Mouse (Mus musculus) limb, embryonic 11.5 days (tissue): ENCODE data around the gene Ptpn23. TPM values are rescaled to one million over a fixed set of nuclear protein-coding genes. Genes with fewer than 3 reads are reported as not detected.

Experiments
- ATAC-seq: fragments of 200-750 bp; cut with Nextera tagmentation; 2 replicates; pipeline ENCODE4 v1.8.0; 2017; ENCODE audit warnings: low read depth; ENCODE audit not compliant: insufficient number of reproducible peaks, low FRiP score, low TSS enrichment
- DNase-seq: peaks from one replicate; pipeline ENCODE4 v3.0.0-alpha.2; 2015; ENCODE audit warnings: low spot score
- H3K27ac ChIP-seq: fragments of 300-500 bp; sonication (generic); replicated peaks from 2 replicates; pipeline ENCODE4 v1.5.1; 2014; ENCODE audit warnings: low read depth, mild to moderate bottlenecking, low read length
- H3K27me3 ChIP-seq: fragments of 300-500 bp; sonication (generic); 2 replicates; pipeline ENCODE4 v1.6.1; 2014; ENCODE audit warnings: mild to moderate bottlenecking, low read length, mixed read lengths; ENCODE audit not compliant: control insufficient read depth, insufficient read depth
- H3K36me3 ChIP-seq: fragments of 300-500 bp; sonication (generic); 2 replicates; pipeline ENCODE4 v1.6.1; 2014; ENCODE audit warnings: mild to moderate bottlenecking, low read length, moderate library complexity, mixed read lengths; ENCODE audit not compliant: control insufficient read depth, insufficient read depth
- H3K4me1 ChIP-seq: fragments of 300-500 bp; sonication (generic); 2 replicates; pipeline ENCODE4 v1.6.1; 2014; ENCODE audit warnings: low read length, mixed read lengths; ENCODE audit not compliant: control insufficient read depth, insufficient read depth
- H3K4me2 ChIP-seq: fragments of 300-500 bp; sonication (generic); 2 replicates; pipeline ENCODE4 v1.6.1; 2014; ENCODE audit warnings: low read depth, mild to moderate bottlenecking, moderate library complexity; ENCODE audit not compliant: severe bottlenecking
- H3K4me3 ChIP-seq: fragments of 300-500 bp; sonication (generic); 2 replicates; pipeline ENCODE4 v1.5.1; 2014; ENCODE audit warnings: low read depth, low read length
- H3K9ac ChIP-seq: fragments of 300-500 bp; sonication (generic); 2 replicates; pipeline ENCODE4 v1.6.1; 2014; ENCODE audit warnings: mild to moderate bottlenecking, low read length
- H3K9me3 ChIP-seq: fragments of 300-500 bp; sonication (generic); 2 replicates; pipeline ENCODE4 v1.6.1; 2016; ENCODE audit warnings: low read length; ENCODE audit not compliant: control insufficient read depth
- WGBS: fragments of 180-500 bp; shearing (Covaris S2); extraction: QIAGEN DNeasy Blood & Tissue Kit; methylation state at CpG from one replicate; pipeline ENCODE4 v1.1.7; 2014; 5-methylcytosine and 5-hydroxymethylcytosine counted together
- polyA plus RNA-seq: library from polyadenylated mRNA; unstranded; fragments of >200 nt; fragmentation: Nextera tagmentation; extraction: Ambion mirVana; gene quantifications from 2 replicates; pipeline ENCODE4 v1.2.1, GENCODE M21; 2014

The Ptpn23 gene
- polyA plus RNA-seq, 1 experiment from 2014 or later, result 16.6 TPM

DNA sequence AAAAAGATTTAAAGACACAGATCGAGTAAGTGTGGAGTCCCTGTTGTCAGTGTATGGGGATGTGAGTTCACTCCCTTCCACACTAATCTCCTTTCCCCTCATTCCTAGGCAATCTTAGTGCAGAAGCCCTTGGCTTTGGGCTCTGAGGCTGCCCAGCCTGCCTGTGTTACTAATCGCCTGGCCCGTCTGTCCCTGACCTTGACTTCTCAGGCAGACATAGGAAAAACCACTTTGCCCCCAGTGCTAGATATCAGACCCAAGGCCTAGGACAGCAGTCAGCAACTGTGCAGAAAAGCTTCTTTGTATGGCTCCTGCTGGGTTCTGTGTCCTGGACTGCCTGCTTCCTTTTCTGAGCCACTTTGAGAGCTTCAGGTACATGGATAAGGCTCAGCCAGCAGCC lies 32.3 kb downstream of the Ptpn23 start:
- no peak for DNase-seq
- ATAC-seq, result no peak
- Histone ChIP-seq H3K36me3 (peaks cover 9% of the 10 kb centered on the region; the same call in 1 of the 2 replicates), H3K4me1 (no peaks in the 10 kb centered on the region), H3K4me2 (no peak overlapping the region), H3K9me3 (no peaks in the 10 kb centered on the region), H3K27me3 (no peaks in the 10 kb centered on the region), H3K4me3 (no peak overlapping the region), H3K27ac (no peak overlapping the region), H3K9ac (no peak overlapping the region)
- 95% methylated on average over 3 of the region's 3 CpGs for WGBS

- H3K9me3 ChIP-seq, result no peaks in the 10 kb centered on the region
- H3K9ac ChIP-seq, result no peak overlapping the region
- ATAC-seq, result no peak
- peaks cover 8% of the 10 kb centered on the region; the same call in 1 of the 2 replicates for H3K36me3 ChIP-seq
- H3K27ac ChIP-seq, result no peak overlapping the region
- DNase-seq, result no peak
- H3K27me3 ChIP-seq, result no peaks in the 10 kb centered on the region
- WGBS, result 95% methylated on average over 13 of the region's 13 CpGs
- H3K4me1 ChIP-seq, result no peaks in the 10 kb centered on the region
- H3K4me2 ChIP-seq, result no peak overlapping the region
- H3K4me3 ChIP-seq, result no peak overlapping the region
Observed at GRCm38 (mm10) chr9:110373871-110374270, 34.1 kb downstream of the Ptpn23 start.

- ATAC-seq, result no peak
- Histone ChIP-seq H3K9me3 (no peaks in the 10 kb centered on the region), H3K4me2 (no peak overlapping the region), H3K4me1 (no peaks in the 10 kb centered on the region), H3K9ac (no peak overlapping the region), H3K27ac (no peak overlapping the region), H3K4me3 (no peak overlapping the region), H3K36me3 (no peaks in the 10 kb centered on the region), H3K27me3 (no peaks in the 10 kb centered on the region)
- no peak for DNase-seq
- WGBS, result 80% methylated on average over 3 of the region's 3 CpGs
Observed at GRCm38 (mm10) chr9:110369860-110370259, 38.2 kb downstream of the Ptpn23 start.

GRCm38 (mm10) chr9:110366746-110367145 lies 41.3 kb downstream of the Ptpn23 start:
- DNase-seq, result no peak

GRCm38 (mm10) chr9:110362337-110362736 lies 45.7 kb downstream of the Ptpn23 start:
- Histone ChIP-seq H3K36me3 (peaks cover 4% of the 10 kb centered on the region; the same call in 1 of the 2 replicates), H3K27ac (no peak overlapping the region), H3K9me3 (no peaks in the 10 kb centered on the region), H3K4me2 (no peak overlapping the region), H3K4me1 (no peaks in the 10 kb centered on the region), H3K4me3 (no peak overlapping the region), H3K9ac (no peak overlapping the region), H3K27me3 (no peaks in the 10 kb centered on the region)
- no peak for ATAC-seq
- DNase-seq, result no peak
- WGBS, result 88% methylated on average over 10 of the region's 10 CpGs

More at GRCm38 (mm10) chr9:110366746-110367145, 41.3 kb downstream of the Ptpn23 start:
- no peaks in the 10 kb centered on the region for H3K4me1 ChIP-seq
- H3K9me3 ChIP-seq, result no peaks in the 10 kb centered on the region
- 72% methylated on average over 5 of the region's 5 CpGs for WGBS
- no peak overlapping the region for H3K9ac ChIP-seq
- no peak overlapping the region for H3K4me3 ChIP-seq
- ATAC-seq, result no peak
- no peak overlapping the region for H3K4me2 ChIP-seq
- H3K36me3 ChIP-seq, result peaks cover 2% of the 10 kb centered on the region; the same call in 1 of the 2 replicates
- H3K27me3 ChIP-seq, result no peaks in the 10 kb centered on the region
- no peak overlapping the region for H3K27ac ChIP-seq

- 87% methylated on average over 12 of the region's 12 CpGs for WGBS
- peaks cover 4% of the 10 kb centered on the region; the same call in 1 of the 2 replicates for H3K36me3 ChIP-seq
Observed at GRCm38 (mm10) chr9:110361299-110361698, 46.7 kb downstream of the Ptpn23 start.

GRCm38 (mm10) chr9:110358341-110358740 lies 49.7 kb downstream of the Ptpn23 start:
- Histone ChIP-seq H3K27ac (no peak overlapping the region), H3K4me2 (no peak overlapping the region), H3K27me3 (no peaks in the 10 kb centered on the region), H3K9me3 (no peaks in the 10 kb centered on the region), H3K4me1 (no peaks in the 10 kb centered on the region), H3K4me3 (no peak overlapping the region), H3K9ac (no peak overlapping the region), H3K36me3 (peaks cover 4% of the 10 kb centered on the region; the same call in 1 of the 2 replicates)
- no peak for DNase-seq
- no peak for ATAC-seq
- WGBS, result 81% methylated on average over 2 of the region's 2 CpGs

More at GRCm38 (mm10) chr9:110361299-110361698, 46.7 kb downstream of the Ptpn23 start:
- Histone ChIP-seq H3K4me2 (no peak overlapping the region), H3K27me3 (no peaks in the 10 kb centered on the region), H3K9me3 (no peaks in the 10 kb centered on the region), H3K4me1 (no peaks in the 10 kb centered on the region), H3K27ac (no peak overlapping the region), H3K4me3 (no peak overlapping the region), H3K9ac (no peak overlapping the region)
- no peak for DNase-seq
- ATAC-seq, result no peak

GRCm38 (mm10) chr9:110351932-110352632 lies 55.9 kb downstream of the Ptpn23 start:
- WGBS, result 88% methylated on average over 8 of the region's 8 CpGs
- DNase-seq (no peak), ATAC-seq (no peak)

More at GRCm38 (mm10) chr9:110351932-110352632, 55.9 kb downstream of the Ptpn23 start:
- Histone ChIP-seq H3K9me3 (no peaks in the 10 kb centered on the region), H3K27ac (no peak overlapping the region), H3K36me3 (no peaks in the 10 kb centered on the region), H3K9ac (no peak overlapping the region), H3K4me2 (no peak overlapping the region), H3K4me1 (no peaks in the 10 kb centered on the region), H3K4me3 (no peak overlapping the region), H3K27me3 (no peaks in the 10 kb centered on the region)
